Mouse (Mus musculus) heart, embryonic 16.5 days (tissue): Measurements from ENCODE around the gene S1pr5. TPM values are rescaled to one million over a fixed set of nuclear protein-coding genes. Genes with fewer than 3 reads are reported as not detected.
A peak's percentile ranks its signal among the peaks of the same experiment; 100 is the strongest.
"Not testable (repeated sequence)": the region's sequence is repeated elsewhere in the genome, so short reads cannot be mapped to it uniquely, and the experiment has no call there.

Experiments
- ATAC-seq: fragments of 200-750 bp; cut with Nextera tagmentation; replicated peaks from 2 replicates; pipeline ENCODE4 v1.8.0; 2017; ENCODE audit warnings: moderate number of reproducible peaks; ENCODE audit not compliant: insufficient read depth, low FRiP score; ENCODE audit errors: extremely low read depth
- H3K27ac ChIP-seq: fragments of 300-500 bp; sonication (generic); 2 replicates; pipeline ENCODE4 v1.5.1; 2014; ENCODE audit warnings: mild to moderate bottlenecking, low read length, control low read depth, moderate library complexity
- H3K27me3 ChIP-seq: fragments of 300-500 bp; sonication (generic); 2 replicates; pipeline ENCODE4 v1.6.1; 2014; ENCODE audit warnings: low read length, mixed read lengths; ENCODE audit not compliant: control insufficient read depth, insufficient read depth
- H3K36me3 ChIP-seq: fragments of 300-500 bp; sonication (generic); 2 replicates; pipeline ENCODE4 v1.6.1; 2014; ENCODE audit not compliant: control insufficient read depth, insufficient read depth
- H3K4me1 ChIP-seq: fragments of 300-500 bp; sonication (generic); 2 replicates; pipeline ENCODE4 v1.6.1; 2014; ENCODE audit warnings: low read length, mixed read lengths; ENCODE audit not compliant: control insufficient read depth, insufficient read depth
- H3K4me2 ChIP-seq: fragments of 300-500 bp; sonication (generic); 2 replicates; pipeline ENCODE4 v1.6.1; 2014; ENCODE audit warnings: low read depth, mild to moderate bottlenecking, control low read depth, low read length
- H3K4me3 ChIP-seq: fragments of 300-500 bp; sonication (generic); 2 replicates; pipeline ENCODE4 v1.5.1; 2014; ENCODE audit warnings: mild to moderate bottlenecking, control low read depth, low read length
- H3K9ac ChIP-seq: fragments of 300-500 bp; sonication (generic); 2 replicates; pipeline ENCODE4 v1.6.1; 2014; ENCODE audit warnings: low read length, control low read depth
- H3K9me3 ChIP-seq: fragments of 300-500 bp; sonication (generic); replicated peaks from 2 replicates; pipeline ENCODE4 v1.6.1; 2016; ENCODE audit warnings: low read length; ENCODE audit not compliant: control insufficient read depth
- WGBS: fragments of 180-500 bp; shearing (Covaris S2); extraction: QIAGEN DNeasy Blood & Tissue Kit; methylation state at CpG from one replicate; pipeline ENCODE4 v1.1.7; 2014; 5-methylcytosine and 5-hydroxymethylcytosine counted together
- polyA plus RNA-seq: library from polyadenylated mRNA; unstranded; fragments of >200 nt; fragmentation: Nextera tagmentation; extraction: Ambion mirVana; gene quantifications from 2 replicates; pipeline ENCODE4 v1.2.1, GENCODE M21; 2015

Gene S1pr5
- 0.09 and 0.16 TPM in 2 replicates for polyA plus RNA-seq

DNA sequence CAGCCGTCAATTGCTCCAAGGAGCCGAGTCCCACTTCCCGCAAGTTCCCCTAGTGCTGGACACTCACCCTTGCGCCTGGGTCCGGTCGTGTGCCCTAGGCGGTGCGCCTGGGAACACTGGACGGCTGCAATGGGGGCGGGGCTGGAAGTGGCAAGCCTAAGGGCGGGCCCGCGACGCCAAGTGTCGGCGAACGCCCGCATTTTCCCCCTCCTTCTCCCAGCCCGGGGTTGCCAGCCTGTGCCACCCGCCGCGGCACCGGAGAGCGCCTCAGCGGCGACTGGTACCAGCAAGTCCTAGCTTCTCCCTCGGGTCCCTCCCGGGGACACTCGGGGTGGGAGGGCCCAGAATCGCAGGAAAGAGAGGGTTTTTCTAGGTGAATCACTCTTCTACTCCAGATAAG, at the start of gene S1pr5:
TSS of gene S1pr5 (minus strand) at position 118 of the 400 bp plus-strand sequence.
- WGBS = 4% methylated on average over 30 of the region's 30 CpGs

DNA sequence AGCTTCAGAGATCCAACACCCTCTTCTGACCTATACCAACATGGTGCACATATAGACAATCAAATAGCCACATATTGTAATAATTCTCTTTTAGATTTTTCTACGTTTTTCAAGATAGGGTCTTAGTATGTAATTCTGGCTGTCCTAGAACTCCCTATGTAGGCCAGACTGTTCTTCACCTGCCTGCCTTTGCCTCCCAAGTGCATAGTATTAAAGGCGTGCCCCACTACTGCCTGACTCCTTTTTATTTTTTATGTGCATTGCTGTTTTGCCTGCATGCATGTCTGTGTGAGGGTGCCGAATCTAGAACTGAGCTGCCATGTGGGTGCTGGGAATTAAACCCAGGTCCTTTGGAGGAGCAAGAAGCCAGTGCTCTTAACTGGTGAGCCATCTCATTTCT, 44.0 kb upstream of the S1pr5 start:
- Histone ChIP-seq H3K27ac (no peak overlapping the region), H3K4me1 (peaks cover 18% of the 10 kb centered on the region), H3K9ac (no peak overlapping the region), H3K4me2 (no peak overlapping the region), H3K36me3 (no peaks in the 10 kb centered on the region), H3K9me3 (no peaks in the 10 kb centered on the region), H3K27me3 (no peaks in the 10 kb centered on the region), H3K4me3 (no peak overlapping the region)
- no peak for ATAC-seq
- WGBS = 92% methylated on average over 3 of the region's 3 CpGs

More for the DNA sequence above, at the start of gene S1pr5:
- Histone ChIP-seq H3K27me3 (peaks cover 80% of the 10 kb centered on the region), H3K4me2 (peak within 1 kb of the TSS; percentile 65), H3K4me3 (peak within 1 kb of the TSS; percentile 47), H3K36me3 (no peaks in the 10 kb centered on the region), H3K9ac (peak within 1 kb of the TSS; percentile 59), H3K4me1 (peaks cover 18% of the 10 kb centered on the region; the same call in 1 of the 2 replicates), H3K27ac (no peak within 1 kb of the TSS), H3K9me3 (no peaks in the 10 kb centered on the region)
- no peak for ATAC-seq

DNA sequence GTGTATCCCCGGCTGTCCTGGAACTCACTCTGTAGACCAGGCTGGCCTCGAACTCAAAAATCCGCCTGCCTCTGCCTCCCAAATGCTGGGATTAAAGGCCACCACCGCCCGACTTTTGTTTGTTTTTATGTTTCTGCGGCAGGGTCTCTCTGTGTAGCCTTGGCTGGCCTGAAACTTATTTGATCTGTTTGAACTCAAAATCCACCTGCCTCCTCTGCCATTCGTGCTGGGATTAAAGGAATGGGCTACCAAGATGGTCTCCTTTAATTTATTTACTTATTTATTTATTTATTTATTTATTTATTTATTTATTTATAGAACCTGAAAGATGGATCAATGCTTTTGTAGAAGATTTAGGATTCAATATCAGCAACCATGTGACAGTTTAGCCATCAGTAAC, 43.6 kb upstream of the S1pr5 start:
- Histone ChIP-seq H3K4me2 (peak overlapping the region; percentile 68), H3K4me3 (peak overlapping the region; percentile 57), H3K9ac (peak overlapping the region; percentile 65), H3K27ac (peak overlapping the region; percentile 83), H3K4me1 (peaks cover 22% of the 10 kb centered on the region)
- not testable (repeated sequence) for H3K36me3 ChIP-seq, H3K9me3 ChIP-seq, H3K27me3 ChIP-seq, ATAC-seq
- 17% methylated on average over 7 of the region's 7 CpGs for WGBS

DNA sequence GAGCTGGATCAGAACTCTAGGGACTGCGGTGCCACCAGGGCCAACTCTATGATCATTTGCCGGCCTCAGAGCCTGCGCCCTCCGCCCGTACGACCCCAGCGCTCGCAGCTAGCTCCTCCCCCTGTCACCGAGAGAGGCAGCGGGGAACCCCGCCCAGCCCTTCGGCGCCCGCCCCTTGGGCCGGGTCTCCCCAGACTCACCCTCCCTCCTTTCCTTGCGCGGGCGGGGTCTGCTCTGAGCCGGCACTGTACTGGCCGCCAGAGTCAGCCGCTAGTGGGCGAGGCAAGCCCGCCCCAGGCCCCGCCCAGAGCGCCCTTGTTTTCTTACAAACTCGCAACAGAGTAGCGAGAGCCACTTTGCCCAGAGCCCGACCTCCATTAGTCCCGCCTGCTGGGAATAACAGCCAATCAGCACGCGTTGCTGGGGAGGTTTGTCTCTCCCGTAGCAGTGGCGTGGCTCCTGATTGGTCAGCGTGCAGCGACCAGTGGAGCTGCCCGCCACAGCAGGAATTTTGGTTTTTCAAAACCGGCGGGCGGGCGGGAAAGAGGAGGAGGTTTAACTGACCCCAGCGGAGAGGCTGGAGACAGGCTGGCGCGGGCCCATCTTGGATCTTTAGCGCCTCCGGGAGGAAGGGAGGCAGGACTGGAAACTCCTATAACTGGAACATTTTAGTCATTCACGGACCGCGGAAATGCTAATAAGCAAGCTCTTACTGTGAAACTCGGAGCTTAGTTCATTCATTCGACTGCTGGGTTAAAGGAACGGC, 43.0 kb upstream of the S1pr5 start, which contains the start of gene Cdkn2d:
TSS of gene Cdkn2d (minus strand) at position 386 of the 766 bp plus-strand sequence.
- Histone ChIP-seq H3K27me3 (no peaks in the 10 kb centered on the region), H3K27ac (peak within 1 kb of the TSS; percentile 83), H3K36me3 (no peaks in the 10 kb centered on the region), H3K4me3 (peak within 1 kb of the TSS; percentile 81), H3K9ac (peak within 1 kb of the TSS; percentile 85), H3K4me1 (peaks cover 29% of the 10 kb centered on the region), H3K9me3 (no peaks in the 10 kb centered on the region), H3K4me2 (peak within 1 kb of the TSS; percentile 71)
- peak; percentile 93 for ATAC-seq
- under 1% methylated on average over 51 of the region's 51 CpGs for WGBS

DNA sequence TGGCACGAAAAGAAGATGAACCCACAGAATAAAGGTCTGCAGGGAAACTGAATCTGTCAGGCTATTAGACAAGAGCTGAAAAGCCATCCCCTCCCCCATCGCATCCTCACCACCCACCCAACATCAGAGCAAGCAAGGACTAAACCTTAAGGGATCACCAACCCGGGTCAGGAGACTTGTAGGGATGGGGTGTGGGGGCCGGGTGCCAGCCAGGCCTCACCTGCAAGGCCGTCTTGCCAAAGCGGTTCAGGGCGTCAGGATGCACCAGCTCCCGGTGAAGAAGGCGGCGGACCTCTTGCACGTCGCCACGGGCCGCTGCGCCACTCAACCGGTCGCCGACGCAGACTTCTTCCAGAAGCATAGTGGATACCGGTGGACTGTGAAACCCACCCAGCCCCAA, 42.3 kb upstream of the S1pr5 start:
- Histone ChIP-seq H3K36me3 (no peaks in the 10 kb centered on the region), H3K27ac (peak overlapping the region; percentile 80), H3K9me3 (no peaks in the 10 kb centered on the region), H3K9ac (peak overlapping the region; percentile 85), H3K27me3 (no peaks in the 10 kb centered on the region), H3K4me3 (peak overlapping the region; percentile 81), H3K4me1 (peaks cover 29% of the 10 kb centered on the region), H3K4me2 (peak overlapping the region; percentile 71)
- no peak for ATAC-seq
- WGBS = 1% methylated on average over 20 of the region's 20 CpGs

DNA sequence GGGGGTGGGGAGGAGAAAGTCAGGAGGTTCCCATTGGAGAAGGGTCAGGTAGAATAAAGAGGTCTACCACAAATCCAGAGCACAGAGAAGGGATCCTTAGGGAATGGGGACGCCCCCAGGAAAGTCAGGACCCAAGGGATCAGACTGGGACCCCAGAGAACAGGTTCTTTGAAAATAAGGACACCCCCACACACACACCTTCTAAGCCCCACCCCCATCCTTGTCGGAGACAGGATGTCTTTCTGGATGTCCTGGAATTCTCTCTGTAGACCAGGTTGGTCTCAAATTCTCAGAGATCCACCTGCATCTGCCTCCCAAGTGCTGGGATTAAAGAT, 41.1 kb upstream of the S1pr5 start:
- no peak overlapping the region; the same call in none of the 2 replicates for H3K9ac ChIP-seq

DNA sequence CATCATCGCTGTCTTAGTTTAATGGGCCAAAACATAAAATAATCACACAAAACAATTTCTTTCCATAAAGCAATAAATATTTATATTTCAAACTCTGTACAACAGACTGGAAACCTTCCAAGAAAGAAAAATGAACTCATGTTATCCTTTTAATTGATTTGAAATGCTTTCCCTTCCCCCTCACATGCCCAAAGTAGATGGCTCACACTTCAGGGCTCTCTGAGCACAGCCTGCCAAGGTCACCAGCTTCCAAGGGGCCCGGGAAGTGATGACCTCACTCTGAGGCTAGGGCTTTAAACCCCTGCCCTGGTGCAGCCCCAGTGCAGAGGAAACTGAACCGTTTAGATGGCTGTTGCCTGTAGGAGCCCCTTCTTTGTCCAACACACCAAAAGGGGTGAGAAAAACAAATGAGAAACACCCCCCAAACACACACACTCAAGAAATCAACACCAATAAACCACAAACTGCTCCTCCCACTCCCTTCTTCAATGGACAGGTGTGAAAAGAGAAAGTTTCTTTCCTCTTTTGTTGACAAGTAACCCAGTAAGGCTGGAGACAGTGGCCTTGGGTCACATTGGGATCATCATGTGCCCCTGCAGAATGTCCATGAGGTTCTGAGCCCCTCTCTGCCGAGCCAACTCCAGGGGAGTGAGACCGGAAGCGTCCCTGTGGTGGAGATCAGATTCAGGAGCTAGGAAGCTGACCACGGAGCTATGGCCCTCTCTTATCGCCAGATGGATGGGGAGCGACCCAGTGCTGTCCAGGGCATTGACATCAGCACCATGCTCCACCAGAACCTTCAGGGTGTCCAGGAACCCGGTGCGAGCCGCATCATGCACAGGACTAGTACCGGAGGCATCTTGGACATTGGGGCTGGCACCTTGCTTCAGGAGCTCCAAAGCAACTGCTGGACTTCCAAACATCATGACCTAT, 40.4 kb upstream of the S1pr5 start:
- ATAC-seq = no peak
- peaks cover 29% of the 10 kb centered on the region for H3K4me1 ChIP-seq
- H3K9me3 ChIP-seq = no peaks in the 10 kb centered on the region
- H3K27ac ChIP-seq = peak overlapping the region; percentile 94
- peak overlapping the region; percentile 59 for H3K9ac ChIP-seq
- H3K36me3 ChIP-seq = peaks cover 12% of the 10 kb centered on the region
- no peaks in the 10 kb centered on the region for H3K27me3 ChIP-seq
- H3K4me3 ChIP-seq = peak overlapping the region; percentile 87
- WGBS = 67% methylated on average over 13 of the region's 13 CpGs
- H3K4me2 ChIP-seq = peak overlapping the region; percentile 71

More for the DNA sequence above, 41.1 kb upstream of the S1pr5 start:
- H3K27me3 ChIP-seq = no peaks in the 10 kb centered on the region
- peak overlapping the region; percentile 87 for H3K4me3 ChIP-seq
- H3K4me2 ChIP-seq = peak overlapping the region; percentile 71
- 86% methylated on average over 2 of the region's 2 CpGs for WGBS
- H3K27ac ChIP-seq = no peak overlapping the region; the same call in 1 of the 2 replicates
- ATAC-seq = no peak
- no peaks in the 10 kb centered on the region for H3K9me3 ChIP-seq
- peaks cover 29% of the 10 kb centered on the region for H3K4me1 ChIP-seq
- peaks cover 6% of the 10 kb centered on the region; the same call in 1 of the 2 replicates for H3K36me3 ChIP-seq

DNA sequence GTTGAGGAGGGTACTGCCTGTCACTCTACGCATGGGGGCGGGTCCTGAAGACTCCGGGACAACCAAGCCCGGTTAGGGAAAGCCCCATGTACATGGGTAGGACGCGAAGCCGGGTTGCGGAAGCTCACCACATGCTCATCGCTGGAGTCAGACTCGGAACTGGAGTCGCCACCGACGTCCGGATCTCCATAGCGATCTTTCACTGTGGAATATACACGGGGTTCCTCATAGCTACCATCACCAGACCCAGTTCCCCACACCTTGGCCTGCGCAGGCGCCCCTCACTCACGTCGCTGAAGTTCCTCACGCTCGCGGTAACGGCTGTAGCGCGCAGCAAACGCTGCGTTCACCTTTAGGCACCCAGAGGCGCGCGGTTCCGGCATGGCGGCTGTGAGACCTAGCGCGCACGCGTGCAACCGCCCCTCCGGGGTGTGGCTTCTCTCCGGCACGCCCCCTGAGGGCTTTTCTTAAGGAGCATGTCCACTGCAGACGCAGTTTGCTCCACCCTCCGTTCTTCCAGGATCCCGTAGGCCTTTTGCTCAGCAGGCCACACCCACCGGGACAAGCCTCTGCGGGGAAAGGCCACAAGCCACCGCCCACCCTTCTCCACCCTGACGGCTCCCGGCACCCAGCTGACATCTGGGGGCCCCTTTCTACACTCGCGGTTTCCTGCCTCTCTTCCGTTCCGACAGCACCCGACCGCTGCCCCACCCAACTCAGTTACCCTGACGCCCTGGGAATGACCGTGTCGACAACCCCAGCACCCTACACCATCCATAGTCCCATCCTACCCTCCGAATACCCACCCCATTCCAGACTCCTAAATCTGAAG, 39.5 kb upstream of the S1pr5 start, which contains the start of gene Kri1:
TSS of gene Kri1 (minus strand) at position 399 of the 832 bp plus-strand sequence.
- Histone ChIP-seq H3K4me1 (peaks cover 29% of the 10 kb centered on the region), H3K4me2 (peak within 1 kb of the TSS; percentile 80), H3K27ac (peak within 1 kb of the TSS; percentile 94), H3K4me3 (peak within 1 kb of the TSS; percentile 87), H3K36me3 (peaks cover 15% of the 10 kb centered on the region), H3K27me3 (no peaks in the 10 kb centered on the region), H3K9ac (peak within 1 kb of the TSS; percentile 87), H3K9me3 (no peaks in the 10 kb centered on the region)
- peak; percentile 75 for ATAC-seq
- WGBS = under 1% methylated on average over 59 of the region's 59 CpGs
